Mouse (Mus musculus): ENCODE measurements around the gene Heatr3.
A peak's percentile ranks its signal among the peaks of the same experiment; 100 is the strongest.
"Not testable (repeated sequence)": the region's sequence is repeated elsewhere in the genome, so short reads cannot be mapped to it uniquely, and the experiment has no call there.

Gene Heatr3

GRCm38 (mm10) chr8:88185716-88186115 is 48.1 kb downstream of the Heatr3 start:
- no peak for DNase-seq (ENCODE audit: low spot score in 2 of 2)

DNA sequence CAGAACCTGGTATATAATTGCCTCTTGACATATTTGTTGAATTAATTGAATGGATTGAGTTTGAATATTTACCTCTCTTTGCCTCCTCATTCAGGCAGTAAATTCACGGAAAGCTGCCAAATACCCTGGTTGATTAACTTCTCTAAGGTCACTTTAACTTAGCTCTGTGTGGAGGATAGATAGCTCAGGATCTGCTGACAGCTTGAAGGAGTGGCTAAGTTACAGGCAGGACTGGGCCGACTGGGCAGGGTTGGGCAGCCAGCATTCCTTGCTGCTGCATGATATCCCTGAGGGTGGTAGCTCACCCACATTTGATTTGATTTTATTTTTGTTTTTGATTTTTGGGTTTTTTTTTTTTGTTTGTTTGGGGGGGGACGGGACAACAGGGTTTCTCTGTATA is 59.7 kb downstream of the Heatr3 start:
- no peak for DNase-seq (ENCODE audit: low spot score in 2 of 2)

GRCm38 (mm10) chr8:88198551-88198944 is 60.9 kb downstream of the Heatr3 start:
- no peak for DNase-seq (ENCODE audit: low spot score in 2 of 2)

- DNase-seq (ENCODE audit: low spot score in 2 of 2) = peak; percentile 85 to 92
These were observed 61.4 kb downstream of the Heatr3 start, which contains the start of gene Tent4b for GRCm38 (mm10) chr8:88198945-88199571. Tent4b (plus strand) TSS chr8:88199213.

- peak; percentile 34 to 41 for DNase-seq (ENCODE audit: low spot score in 2 of 2)
These were observed 62.3 kb downstream of the Heatr3 start for GRCm38 (mm10) chr8:88199700-88200601.

DNA sequence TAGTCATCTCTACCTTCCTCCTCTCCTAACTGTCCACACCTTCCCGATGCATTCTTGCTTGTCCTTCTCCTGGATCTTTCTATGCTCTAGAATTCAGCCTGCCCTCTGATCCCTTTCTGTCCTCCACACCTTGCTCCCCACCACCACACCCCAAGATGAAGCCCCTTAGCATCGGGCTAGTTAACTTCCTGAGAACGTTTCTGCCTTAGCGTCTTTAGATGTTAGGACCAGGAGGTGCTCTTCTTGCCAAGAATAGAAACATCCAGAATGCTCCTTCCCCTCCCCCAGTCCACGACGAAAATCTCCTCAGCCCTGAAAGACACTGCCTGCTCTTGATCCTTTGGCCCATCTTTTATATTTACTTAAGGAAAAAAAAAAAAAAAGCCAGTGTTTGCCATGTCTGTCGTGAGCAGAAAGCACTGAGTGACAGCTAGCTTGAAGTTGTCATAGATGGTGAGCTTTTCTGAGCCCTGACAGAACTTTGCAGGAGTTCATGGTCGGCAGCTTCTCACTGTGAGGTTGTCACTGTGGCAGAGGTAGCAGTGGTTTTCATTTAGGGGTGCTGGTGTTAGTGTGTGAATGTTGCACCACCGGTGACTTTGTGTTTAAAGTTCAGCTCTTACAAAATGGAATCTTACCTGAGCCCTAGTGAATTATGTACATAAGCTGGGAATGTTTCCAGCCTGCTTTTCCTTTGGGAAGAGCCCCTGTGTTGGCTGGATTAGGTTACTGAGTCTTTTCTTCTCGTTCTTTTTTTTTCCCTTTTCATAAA is 63.3 kb downstream of the Heatr3 start:
- DNase-seq (ENCODE audit: low spot score in 2 of 2) = no peak

GRCm38 (mm10) chr8:88201641-88202040 is 64.0 kb downstream of the Heatr3 start:
- DNase-seq (ENCODE audit: low spot score in 2 of 2) = no peak

GRCm38 (mm10) chr8:88206016-88206415 is 68.4 kb downstream of the Heatr3 start:
- DNase-seq (ENCODE audit: low spot score in 2 of 2) = no peak

- no peak for DNase-seq (ENCODE audit: low spot score in 2 of 2)
These were observed 69.6 kb downstream of the Heatr3 start for GRCm38 (mm10) chr8:88207121-88207821.

- not testable (repeated sequence) for DNase-seq (ENCODE audit: low spot score in 2 of 2)
These were observed 72.5 kb downstream of the Heatr3 start for GRCm38 (mm10) chr8:88209930-88210827.

DNA sequence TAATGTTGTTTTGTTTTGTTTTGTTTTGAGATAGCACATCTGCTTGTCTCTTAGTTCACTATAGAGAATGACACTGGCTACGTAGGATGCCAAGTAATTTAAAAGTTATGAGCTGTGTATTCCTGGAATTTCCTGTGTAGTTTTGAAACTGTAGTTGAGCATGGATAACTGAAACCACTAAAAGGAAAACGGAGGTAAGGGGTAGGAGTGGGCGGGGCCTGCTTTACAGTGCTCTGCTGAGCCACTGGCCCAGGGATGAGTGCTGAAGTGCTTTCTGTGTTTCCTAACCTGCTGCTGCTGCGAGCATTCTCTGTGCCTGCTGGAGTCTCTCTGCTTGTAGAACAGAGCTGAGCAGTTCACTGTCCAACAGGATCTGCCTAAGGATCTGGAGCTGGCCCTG is 83.7 kb downstream of the Heatr3 start:
- no peak for DNase-seq (ENCODE audit: low spot score in 2 of 2)

All from thymus, postnatal 10 days (tissue).